Comparison of ENCODE assay signal across 28 mouse cellular contexts in the genomic region with DNA sequence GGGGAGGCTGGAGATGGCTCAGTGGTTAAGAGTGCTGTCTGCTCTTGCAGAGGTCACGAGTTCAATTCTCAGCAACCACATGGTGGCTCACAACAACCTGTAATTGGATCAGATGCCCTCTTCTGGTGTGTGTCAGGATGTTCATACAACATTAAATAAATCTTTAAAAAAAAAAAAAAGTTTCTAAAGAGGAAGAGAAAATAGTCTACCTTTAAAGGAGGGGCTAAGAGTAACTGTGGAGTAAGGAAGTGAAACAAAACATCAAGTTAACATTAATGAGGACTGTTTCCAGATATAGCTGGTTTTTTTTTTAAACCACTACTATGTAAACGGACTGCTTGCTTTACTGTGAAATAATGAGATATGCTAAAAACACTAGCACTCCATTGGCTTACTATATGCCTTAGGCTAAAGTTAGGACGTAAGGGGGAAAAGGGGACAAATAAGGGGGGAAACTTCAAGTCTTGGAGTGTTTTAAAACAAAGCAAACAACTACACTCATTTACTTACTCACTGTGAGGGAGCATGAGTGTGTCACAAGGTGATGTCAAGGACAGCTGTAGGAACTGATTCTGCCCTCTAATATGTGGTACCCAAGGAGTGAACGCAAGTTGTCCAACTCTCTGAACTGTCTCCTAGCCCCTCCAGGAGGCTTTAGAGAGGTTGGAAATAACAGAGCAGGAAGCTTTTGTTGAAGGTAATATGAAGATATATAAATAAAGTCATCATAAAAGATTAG. TPM values are rescaled to one million over a fixed set of nuclear protein-coding genes. Genes with fewer than 3 reads are reported as not detected.
A peak's percentile ranks its signal among the peaks of the same experiment; 100 is the strongest.
DNase-seq lines count a peak whose midpoint lies in the region; TF ChIP-seq lines count a peak whose summit lies in the region.
"Had no signal": no experiment of that assay in that cellular context is flagged by ENCODE, and none has a peak within 500 bp of the region (broad histone marks: within the 10 kb centered on the region; RNA-seq: fewer than 3 reads in every experiment).

No protein-coding gene starts in this region.

- no peak for TF ChIP-seq POLR2A in CH12.LX (IDR thresholded peaks at IDR 0.05; ENCODE audit: low read depth, low read length)

- peaks cover 40 to 66% of the 10 kb centered on the region in 2 experiments for H3K36me3 ChIP-seq in CH12.LX (replicated peaks in 1 of 2; ENCODE audit: control insufficient read depth in 1 of 2, insufficient read depth in 1 of 2, low read length in 1 of 2)
- peaks cover 46% of the 10 kb centered on the region for H3K36me3 ChIP-seq in macrophage (ENCODE audit: inconsistent target)
- H3K36me3 ChIP-seq in splenic B cell, adult 2 months (ENCODE audit: control insufficient read depth, insufficient read depth, low read length, poor library complexity, severe bottlenecking): peaks cover 10% of the 10 kb centered on the region; the same call in 1 of the 2 replicates

- WGBS in macrophage (ENCODE audit: missing documents): 39% methylated on average over 4 of the region's 4 CpGs

- H3K27ac ChIP-seq in CH12.LX (ENCODE audit: insufficient read depth, low read depth): peak overlapping the region; percentile 84
- peak overlapping the region; percentile 31; the same call in 1 of the 2 replicates for H3K27ac ChIP-seq in macrophage
- H3K27ac ChIP-seq: forebrain, embryonic 13.5 days; hindbrain, embryonic 12.5 days; hindbrain, postnatal 0 days; left cerebral cortex, adult 2 months; liver, embryonic 13.5 days; midbrain, embryonic 12.5 days; stomach, embryonic 15.5 days had no signal

- in situ Hi-C loops in CH12.LX (cut with MboI; ENCODE audit: low pct_ligation_motif_present, low pct_unique_long_range_greater_than_20kb, low sequenced_read_pairs): no loop called here

- H3K9ac ChIP-seq in CH12.LX (ENCODE audit: insufficient read depth, low read depth): no peak overlapping the region
- H3K9ac ChIP-seq: forebrain, embryonic 13.5 days; hindbrain, embryonic 12.5 days; liver, embryonic 13.5 days; midbrain, embryonic 12.5 days; stomach, embryonic 15.5 days had no signal

- no peak for TF ChIP-seq RAD21 in CH12.LX (IDR thresholded peaks at IDR 0.05; ENCODE audit: low read depth, low read length)

- H3K4me2 ChIP-seq in CH12.LX (ENCODE audit: insufficient read depth, low read depth, poor library complexity, severe bottlenecking): peak overlapping the region; percentile 67; the same call in 1 of the 2 replicates
- H3K4me2 ChIP-seq: forebrain, embryonic 13.5 days; heart, embryonic 11.5 days; hindbrain, embryonic 12.5 days; liver, embryonic 13.5 days; midbrain, embryonic 12.5 days; stomach, embryonic 15.5 days had no signal

- H3K4me3 ChIP-seq in CH12.LX (replicated peaks in 1 of 3; ENCODE audit: low read depth in 2 of 3, low read length in 2 of 3, poor library complexity in 1 of 3): no peak overlapping the region
- H3K4me3 ChIP-seq in macrophage (ENCODE audit: inconsistent target): no peak overlapping the region
- H3K4me3 ChIP-seq: forebrain, embryonic 13.5 days; hindbrain, embryonic 12.5 days; left cerebral cortex, adult 2 months; liver, embryonic 13.5 days; megakaryocyte, embryonic 14.5 days; midbrain, embryonic 12.5 days; stomach, embryonic 15.5 days had no signal

- DNase-seq in A20 (ENCODE audit: low read depth, low spot score) (peak; percentile 86), CH12.LX (ENCODE audit: extremely low read depth) (peak; percentile 56)
- DNase-seq in splenic B cell, adult 2 months (ENCODE audit: low read depth, low spot score): peak; percentile 79
- no peak for DNase-seq in layer of hippocampus, postnatal 14 days (ENCODE audit: low spot score in 2 of 2)
- no peak for DNase-seq in right cerebral cortex, postnatal 14 days
- DNase-seq: adrenal gland, adult 2 months; adrenal gland, postnatal 36 days; cerebellum, adult 2 months; cerebellum, postnatal 25 days; gastrocnemius, postnatal 14 days; heart, adult 18-20 months; heart, postnatal 36 days; kidney, postnatal 25 days; left cerebral cortex, postnatal 4 days; liver, embryonic 13.5 days; lung, adult 2 months; lung, postnatal 10 days; retina, postnatal 1 day; right cerebral cortex, postnatal 25 days had no signal

- no peaks in the 10 kb centered on the region; the same call in none of the 2 replicates for H3K79me2 ChIP-seq in CH12.LX (replicated peaks; ENCODE audit: control insufficient read depth, extremely low read depth, insufficient read depth, poor library complexity, severe bottlenecking)
- H3K79me2 ChIP-seq in macrophage (ENCODE audit: inconsistent target): peaks cover 12% of the 10 kb centered on the region; the same call in 1 of the 2 replicates

- dilution Hi-C loops in CH12.LX (cut with MboI; ENCODE audit: extremely low pct_ligation_motif_present, extremely low pct_unique_long_range_greater_than_20kb, low sequenced_read_pairs): no loop called here

- H3K4me1 ChIP-seq in CH12.LX (ENCODE audit: control insufficient read depth in 1 of 2, insufficient read depth in 2 of 2): peaks cover 4 to 34% of the 10 kb centered on the region in 2 experiments; a peak in 3 of 4 replicates
- H3K4me1 ChIP-seq: forebrain, embryonic 13.5 days; hindbrain, embryonic 12.5 days; liver, embryonic 13.5 days; midbrain, embryonic 12.5 days; stomach, embryonic 15.5 days had no signal

- no peaks in the 10 kb centered on the region for H3K27me3 ChIP-seq in CH12.LX (replicated peaks)
- H3K27me3 ChIP-seq in splenic B cell, adult 2 months (ENCODE audit: control insufficient read depth, insufficient read depth, low read length, poor library complexity, severe bottlenecking): no peaks in the 10 kb centered on the region
- H3K27me3 ChIP-seq: forebrain, embryonic 13.5 days; hindbrain, embryonic 12.5 days; liver, embryonic 13.5 days; megakaryocyte, embryonic 14.5 days; midbrain, embryonic 12.5 days; stomach, embryonic 15.5 days had no signal

- no peaks in the 10 kb centered on the region for H3K9me3 ChIP-seq in CH12.LX (replicated peaks; ENCODE audit: low read length)
- H3K9me3 ChIP-seq: forebrain, embryonic 13.5 days; hindbrain, embryonic 12.5 days; liver, embryonic 13.5 days; megakaryocyte, embryonic 14.5 days; midbrain, embryonic 12.5 days; stomach, embryonic 15.5 days had no signal

- TF ChIP-seq CTCF in CH12.LX (conservative IDR thresholded peaks at IDR 0.05 in 1 of 2, IDR thresholded peaks at IDR 0.05 in 1 of 2; ENCODE audit: low read depth in 2 of 2, low read length in 2 of 2): peak in 1 of 2 experiments; percentile 46; a peak in 2 of 4 replicates

- TF ChIP-seq EP300 in CH12.LX (IDR thresholded peaks at IDR 0.05; ENCODE audit: low read length): peak; percentile 81

TF ChIP-seq in CH12.LX, 34 proteins besides CTCF, POLR2A, EP300 and RAD21 (continues in another document):
- TF ChIP-seq MEF2A (IDR thresholded peaks at IDR 0.05; ENCODE audit: borderline replicate concordance, low read depth, low read length): peak; percentile 71; the same call in 1 of the 2 replicates
- peak; percentile 66 for TF ChIP-seq IRF4 (IDR thresholded peaks at IDR 0.05; ENCODE audit: low read depth, low read length)

RNA-seq across cellular contexts. Expression of gene Ak6, which starts 8.1 kb away (rescaled TPM):
- total RNA-seq in CH12.LX (2012; rRNA removed): 179 and 210 TPM in 2 replicates
- total RNA-seq in CH12.LX (2014; rRNA removed): 476 and 500 TPM in 2 replicates
- polyA plus RNA-seq in CH12.LX (2012; ENCODE audit: insufficient read length, low read depth): 238 and 246 TPM in 2 replicates
- 10 to 100 TPM in 20 of 26 experiments, 1 to 10 TPM in 6; 6.1 to 35.7 (median 17.9) TPM for total RNA-seq in macrophage (2018; cell fraction: chromatin; rRNA removed)
- 100 to 1,000 TPM in 3 of 26 experiments, 10 to 100 TPM in 23; 72.7 to 110 (median 85.0) TPM for total RNA-seq in macrophage (2018; cell fraction: cytosol; rRNA removed)
- total RNA-seq in macrophage (2018; cell fraction: nucleus; rRNA removed): 10 to 100 TPM; 11.9 to 58.2 (median 31.1) TPM
- polyA plus RNA-seq in macrophage (2018): 94.8 to 163 TPM (median 124 TPM) in 3 replicates
- 10 to 100 TPM; 91.5 to 100.0 TPM for total RNA-seq in layer of hippocampus, postnatal 14 days (2021)

RNA-seq across cellular contexts. Expression of gene Rad17, which starts 8.2 kb away (rescaled TPM):
- total RNA-seq in CH12.LX (2012; rRNA removed): 19.8 and 23.9 TPM in 2 replicates
- total RNA-seq in CH12.LX (2014; rRNA removed): 47.8 and 54.4 TPM in 2 replicates
- polyA plus RNA-seq in CH12.LX (2012; ENCODE audit: insufficient read length, low read depth): 19.8 and 22.3 TPM in 2 replicates
- 10 to 100 TPM; 15.5 to 67.9 (median 40.6) TPM for total RNA-seq in macrophage (2018; cell fraction: chromatin; rRNA removed)
- total RNA-seq in macrophage (2018; cell fraction: cytosol; rRNA removed): 10 to 100 TPM; 15.6 to 27.7 (median 23.7) TPM
- total RNA-seq in macrophage (2018; cell fraction: nucleus; rRNA removed): 10 to 100 TPM; 14.2 to 49.6 (median 26.8) TPM
- 19.7 to 30.9 TPM (median 22.6 TPM) in 3 replicates for polyA plus RNA-seq in macrophage (2018)
- 10 to 100 TPM; 12.0 to 13.2 TPM for total RNA-seq in layer of hippocampus, postnatal 14 days (2021)

RNA-seq across cellular contexts. Expression of gene Taf9, which starts 8.7 kb away (rescaled TPM):
- total RNA-seq in CH12.LX (2012; rRNA removed): 4.4 and 7.2 TPM in 2 replicates
- total RNA-seq in CH12.LX (2014; rRNA removed): 14.3 and 14.8 TPM in 2 replicates
- polyA plus RNA-seq in CH12.LX (2012; ENCODE audit: insufficient read length, low read depth): 9.7 and 14.9 TPM in 2 replicates
- total RNA-seq in macrophage (2018; cell fraction: chromatin; rRNA removed): 10 to 100 TPM in 23 of 26 experiments, 1 to 10 TPM in 3; 8.8 to 35.1 (median 17.6) TPM
- total RNA-seq in macrophage (2018; cell fraction: cytosol; rRNA removed): 1 to 10 TPM; 1.6 to 6.7 (median 4.1) TPM
- total RNA-seq in macrophage (2018; cell fraction: nucleus; rRNA removed): 10 to 100 TPM in 18 of 26 experiments, 1 to 10 TPM in 8; 4.7 to 23.5 (median 11.8) TPM
- polyA plus RNA-seq in macrophage (2018): 4.5 to 10.7 TPM (median 5.4 TPM) in 3 replicates
- 10 to 100 TPM; 23.6 to 26.5 TPM for total RNA-seq in layer of hippocampus, postnatal 14 days (2021)
- polyA plus RNA-seq: adrenal gland, adult 2 months had no signal

RNA-seq across cellular contexts. Expression of gene Marveld2, which starts 25.9 kb away (rescaled TPM):
- 1.9 and 2.1 TPM in 2 replicates for total RNA-seq in CH12.LX (2012; rRNA removed)
- 0.13 TPM in 1 of 2 replicates, not detected in the other for total RNA-seq in CH12.LX (2014; rRNA removed)
- polyA plus RNA-seq in CH12.LX (2012; ENCODE audit: insufficient read length, low read depth): 0.12 and 0.27 TPM in 2 replicates
- total RNA-seq in macrophage (2018; cell fraction: chromatin; rRNA removed): under 1 TPM in 13 of 26 experiments, not detected in 13; 0.29 to 0.77 (median 0.43) TPM
- total RNA-seq in macrophage (2018; cell fraction: cytosol; rRNA removed): under 1 TPM in 22 of 26 experiments, not detected in 4; 0.03 to 0.33 (median 0.09) TPM
- 1 to 10 TPM in 1 of 26 experiments, under 1 TPM in 14, not detected in 11; 0.20 to 1.0 (median 0.39) TPM for total RNA-seq in macrophage (2018; cell fraction: nucleus; rRNA removed)
- polyA plus RNA-seq in macrophage (2018): 0.15 to 0.27 TPM in 2 of 3 replicates, not detected in the other
- 1 to 10 TPM; 1.7 to 2.0 TPM for total RNA-seq in layer of hippocampus, postnatal 14 days (2021)

RNA-seq across cellular contexts. Expression of gene Ccdc125, which starts 26.9 kb away (rescaled TPM):
- total RNA-seq in CH12.LX (2012; rRNA removed) (0.59 TPM in 2 replicates), CH12.LX (2014; rRNA removed) (not detected in 2 replicates)
- polyA plus RNA-seq in CH12.LX (2012; ENCODE audit: insufficient read length, low read depth) (0.13 TPM in 1 of 2 replicates, not detected in the other), macrophage (2018) (5.5 to 12.5 TPM (median 5.9 TPM) in 3 replicates)
- 10 to 100 TPM in 15 of 26 experiments, 1 to 10 TPM in 9, under 1 TPM in 1, not detected in 1; 0.38 to 22.4 (median 14.9) TPM for total RNA-seq in macrophage (2018; cell fraction: chromatin; rRNA removed)
- 10 to 100 TPM in 1 of 26 experiments, 1 to 10 TPM in 25; 1.0 to 13.0 (median 6.4) TPM for total RNA-seq in macrophage (2018; cell fraction: cytosol; rRNA removed)
- total RNA-seq in macrophage (2018; cell fraction: nucleus; rRNA removed): 10 to 100 TPM in 13 of 26 experiments, 1 to 10 TPM in 13; 1.0 to 18.1 (median 10.0) TPM
- under 1 TPM; 0.36 to 0.53 TPM for total RNA-seq in layer of hippocampus, postnatal 14 days (2021)

Comparison
In these comparisons a context has a peak if more than half of its experiments do, and no peak if none do; other contexts are left out.
1. DNase-seq: peak in A20 (single experiment), CH12.LX (single experiment) and splenic B cell, adult 2 months (single experiment); none in layer of hippocampus, postnatal 14 days (0 of 2) and right cerebral cortex, postnatal 14 days (single experiment).